Mouse (Mus musculus) ES-Bruce4 (cell line): ENCODE results near the gene Ndp. TPM values are rescaled to one million over a fixed set of nuclear protein-coding genes. Genes with fewer than 3 reads are reported as not detected.

Source experiments
- H3K27ac ChIP-seq: 2 replicates; pipeline ENCODE4 v1.5.1; 2012; ENCODE audit warnings: low read length, inconsistent platforms; ENCODE audit not compliant: insufficient read depth
- H3K27me3 ChIP-seq: 2 replicates; pipeline ENCODE4 v1.6.1; 2012; ENCODE audit warnings: mild to moderate bottlenecking, low read length, inconsistent platforms; ENCODE audit not compliant: control insufficient read depth, poor library complexity, insufficient read depth, severe bottlenecking
- H3K36me3 ChIP-seq: 2 replicates; pipeline ENCODE4 v1.6.1; 2012; ENCODE audit warnings: inconsistent platforms, mild to moderate bottlenecking, low read length, moderate library complexity; ENCODE audit not compliant: control insufficient read depth, poor library complexity, insufficient read depth, severe bottlenecking
- H3K4me1 ChIP-seq: one replicate; pipeline ENCODE4 v1.8.1; 2011; ENCODE audit warnings: low read length; ENCODE audit not compliant: control insufficient read depth, insufficient read depth
- H3K4me3 ChIP-seq: 2 replicates; pipeline ENCODE4 v1.5.1; 2011; ENCODE audit warnings: low read depth, mild to moderate bottlenecking, low read length
- H3K9ac ChIP-seq: 2 replicates; pipeline ENCODE4 v1.6.1; 2012; ENCODE audit warnings: low read depth, mild to moderate bottlenecking, inconsistent platforms; ENCODE audit not compliant: poor library complexity, severe bottlenecking
- H3K9me3 ChIP-seq: replicated peaks from 2 replicates; pipeline ENCODE4 v1.6.1; 2012; ENCODE audit warnings: mild to moderate bottlenecking, low read length, inconsistent platforms; ENCODE audit not compliant: control insufficient read depth, poor library complexity, insufficient read depth, severe bottlenecking
- CTCF ChIP-seq: IDR thresholded peaks from one replicate; pipeline ENCODE4 v1.8.1; 2011; ENCODE audit warnings: low read depth, low read length
- EP300 ChIP-seq: IDR thresholded peaks from 2 replicates; pipeline ENCODE4 v1.6.1; 2011; ENCODE audit warnings: low read depth, low read length; ENCODE audit not compliant: insufficient read depth
- POLR2A ChIP-seq: IDR thresholded peaks from one replicate; pipeline ENCODE4 v1.8.1; 2011; ENCODE audit warnings: low read length; ENCODE audit not compliant: insufficient read depth
- polyA plus RNA-seq: library from polyadenylated mRNA; stranded (reverse); fragments of >200 nt; gene quantifications from 2 replicates; pipeline ENCODE4 v1.2.4, GENCODE M21; 2011; ENCODE audit warnings: low read depth; ENCODE audit not compliant: missing spikeins, insufficient read depth, insufficient read length

The Ndp gene
- polyA plus RNA-seq, 1 experiment = not detected

DNA sequence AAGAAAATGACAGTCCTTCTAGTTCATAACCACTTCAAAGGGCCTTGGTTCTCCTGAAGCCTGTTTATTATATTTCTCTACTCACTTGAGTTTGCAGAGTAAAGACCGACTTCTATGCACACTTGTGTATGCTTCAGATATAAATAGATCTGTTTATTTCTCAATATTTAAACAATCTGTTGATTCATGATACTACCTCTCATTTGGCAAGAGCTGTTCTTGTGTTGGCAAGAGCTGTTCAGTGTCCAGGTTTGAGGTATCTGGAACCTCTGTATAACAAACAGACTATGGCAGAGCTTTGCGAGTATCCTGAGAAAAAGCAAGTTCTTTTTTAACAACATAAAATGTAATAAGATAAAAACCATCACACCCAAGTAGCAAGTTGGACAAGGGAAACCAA is 65.5 kb downstream of the Ndp start:
- H3K27ac ChIP-seq = no peak overlapping the region
- no peak overlapping the region for H3K4me3 ChIP-seq
- H3K36me3 ChIP-seq = no peaks in the 10 kb centered on the region
- no peaks in the 10 kb centered on the region for H3K9me3 ChIP-seq
- no peaks in the 10 kb centered on the region for H3K4me1 ChIP-seq
- no peaks in the 10 kb centered on the region for H3K27me3 ChIP-seq
- TF ChIP-seq CTCF = no peak
- no peak for TF ChIP-seq EP300
- no peak for TF ChIP-seq POLR2A
- H3K9ac ChIP-seq = no peak overlapping the region

DNA sequence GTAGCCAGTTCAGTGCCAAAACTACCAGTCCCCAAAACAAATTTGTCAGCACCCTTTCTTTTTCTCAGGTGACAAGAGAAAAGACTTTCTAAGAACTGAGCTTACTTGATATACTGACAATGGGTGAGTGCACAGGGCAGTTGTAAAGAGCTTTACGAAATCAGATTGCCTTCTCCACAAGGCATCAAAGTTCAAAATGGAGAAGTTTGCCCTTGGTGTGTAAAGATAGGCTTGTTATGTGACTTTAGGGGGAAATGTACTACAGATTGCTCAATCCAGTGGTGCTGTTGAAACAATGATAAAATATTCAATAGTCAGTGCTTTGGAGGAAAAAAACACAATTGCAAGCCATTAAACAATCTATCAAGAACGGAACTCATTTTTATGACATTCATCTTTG is 70.1 kb downstream of the Ndp start:
- H3K9me3 ChIP-seq = no peaks in the 10 kb centered on the region
- H3K27me3 ChIP-seq = no peaks in the 10 kb centered on the region
- no peaks in the 10 kb centered on the region for H3K4me1 ChIP-seq
- H3K27ac ChIP-seq = no peak overlapping the region
- H3K9ac ChIP-seq = no peak overlapping the region
- no peaks in the 10 kb centered on the region for H3K36me3 ChIP-seq
- H3K4me3 ChIP-seq = no peak overlapping the region
- no peak for TF ChIP-seq POLR2A
- no peak for TF ChIP-seq CTCF
- TF ChIP-seq EP300 = no peak

DNA sequence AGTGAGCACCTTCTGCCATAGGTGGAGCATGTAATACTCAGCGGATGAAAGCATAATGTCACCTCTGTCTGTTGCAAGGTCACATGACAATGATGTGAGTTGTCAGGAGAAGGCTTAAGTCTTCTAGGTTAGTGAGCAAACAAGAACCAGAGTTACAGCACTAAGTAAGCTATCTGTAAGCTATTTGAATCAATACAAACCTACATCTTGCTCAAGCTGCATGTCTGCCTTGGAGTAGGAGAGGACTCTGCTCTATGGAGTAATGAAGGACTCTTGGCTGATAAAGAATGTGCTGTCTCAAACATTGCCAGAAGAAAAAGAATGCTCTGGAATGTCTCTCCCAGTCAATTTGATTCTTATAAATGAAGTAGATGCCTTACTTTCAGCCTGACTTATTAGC is 74.3 kb downstream of the Ndp start:
- no peak overlapping the region for H3K9ac ChIP-seq
- H3K9me3 ChIP-seq = no peaks in the 10 kb centered on the region
- no peak for TF ChIP-seq POLR2A
- no peaks in the 10 kb centered on the region for H3K36me3 ChIP-seq
- no peaks in the 10 kb centered on the region for H3K4me1 ChIP-seq
- H3K4me3 ChIP-seq = no peak overlapping the region
- no peaks in the 10 kb centered on the region for H3K27me3 ChIP-seq
- no peak overlapping the region for H3K27ac ChIP-seq

DNA sequence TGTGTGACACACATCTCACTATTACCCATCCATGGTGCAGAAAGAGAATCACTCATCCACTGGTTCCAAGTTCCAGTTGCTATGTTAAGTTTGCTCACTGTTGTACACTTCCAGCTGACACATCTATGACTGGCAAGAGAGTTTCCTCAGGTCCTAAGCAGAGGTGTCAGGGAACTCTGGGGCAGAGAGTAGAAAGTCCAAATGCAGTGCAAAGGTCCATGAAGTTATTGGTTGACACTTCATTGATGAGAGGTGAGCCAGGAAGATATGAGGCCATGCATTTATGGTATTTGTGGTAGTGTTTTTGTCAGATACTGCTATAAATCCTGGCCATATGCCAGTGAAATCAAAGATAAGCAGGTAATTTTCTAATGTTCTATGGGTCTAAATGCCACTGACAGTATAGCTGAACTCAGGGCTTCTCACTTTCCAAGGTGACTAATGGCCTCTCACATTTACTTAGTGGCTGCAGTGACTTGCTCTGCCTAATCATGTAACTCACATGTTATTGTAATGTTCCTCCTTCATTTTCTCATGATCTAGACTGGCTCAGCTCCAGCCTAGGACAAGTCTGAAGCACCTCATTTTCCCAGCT is 75.0 kb downstream of the Ndp start:
- no peaks in the 10 kb centered on the region for H3K27me3 ChIP-seq
- no peak overlapping the region for H3K27ac ChIP-seq
- TF ChIP-seq POLR2A (no peak), CTCF (no peak), EP300 (no peak)
- H3K9me3 ChIP-seq = no peaks in the 10 kb centered on the region
- H3K36me3 ChIP-seq = no peaks in the 10 kb centered on the region
- H3K4me3 ChIP-seq = no peak overlapping the region
- no peak overlapping the region for H3K9ac ChIP-seq
- no peaks in the 10 kb centered on the region for H3K4me1 ChIP-seq

Other genes starting within 250 kb of the Ndp start
- gene Maob, start 94.4 kb downstream of the Ndp start, polyA plus RNA-seq = 1.8 and 2.7 TPM in 2 replicates